Mouse (Mus musculus): ENCODE data around the gene Fgd3.

Fgd3 gene

DNA sequence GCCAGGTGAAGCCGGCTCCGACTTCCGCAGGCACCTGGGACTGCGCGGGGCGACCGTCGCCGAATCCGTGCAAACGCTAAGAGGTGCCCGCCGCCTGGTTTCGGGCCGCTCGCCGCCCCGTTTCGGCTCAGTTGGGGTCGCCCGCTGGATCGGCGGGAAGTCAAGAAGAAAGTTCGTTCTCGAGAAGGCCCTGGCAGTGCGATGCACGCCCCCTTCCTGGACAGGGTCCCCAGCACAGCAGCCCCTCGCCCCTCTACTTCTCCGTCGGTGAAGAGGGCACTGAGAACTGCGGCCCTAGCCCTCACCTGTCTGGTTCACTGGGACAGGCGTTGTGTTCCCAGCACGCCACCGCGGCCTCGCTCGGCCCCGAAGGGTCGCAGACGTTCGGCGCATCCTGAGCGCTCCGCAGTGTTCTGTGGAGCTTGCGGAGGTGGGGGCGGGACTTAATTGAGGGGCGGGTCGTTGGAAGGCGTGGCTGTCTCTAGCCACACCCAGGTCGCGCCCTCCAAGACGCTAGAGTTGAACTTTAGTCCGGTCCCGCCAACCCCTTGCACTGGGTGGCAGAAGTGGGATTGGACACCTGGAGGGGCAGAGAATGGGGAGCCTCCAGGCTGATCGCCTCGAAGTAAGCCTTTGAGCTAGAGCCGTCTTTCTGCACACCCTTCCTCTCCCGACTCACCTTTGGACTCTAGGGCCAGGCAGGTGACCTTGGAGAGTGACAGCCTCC lies 72.2 kb downstream of the Fgd3 start:
- DNase-seq: peak; percentile 72

- no peak for DNase-seq
Measured at GRCm38 (mm10) chr13:49247232-49247739, 72.8 kb downstream of the Fgd3 start.

DNA sequence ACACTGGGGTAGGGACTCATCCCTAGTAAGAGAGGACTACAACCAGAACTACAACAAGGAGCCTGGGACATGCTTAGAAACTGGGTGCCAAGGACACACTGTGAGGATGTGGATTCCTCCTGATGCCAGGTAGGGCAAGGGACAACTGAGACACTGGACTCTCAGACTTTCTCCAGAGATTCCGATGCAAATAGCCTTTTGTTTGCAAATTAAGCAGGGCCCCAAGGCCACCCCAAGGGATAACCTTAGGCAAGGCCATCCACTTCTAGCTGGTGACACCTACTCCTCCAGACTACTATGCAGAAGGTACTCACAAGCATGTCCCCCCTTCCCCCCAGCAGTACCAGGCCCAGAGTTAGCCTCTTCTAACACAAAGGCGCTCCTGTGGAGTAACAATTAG lies 73.5 kb downstream of the Fgd3 start:
- no peak for DNase-seq

DNA sequence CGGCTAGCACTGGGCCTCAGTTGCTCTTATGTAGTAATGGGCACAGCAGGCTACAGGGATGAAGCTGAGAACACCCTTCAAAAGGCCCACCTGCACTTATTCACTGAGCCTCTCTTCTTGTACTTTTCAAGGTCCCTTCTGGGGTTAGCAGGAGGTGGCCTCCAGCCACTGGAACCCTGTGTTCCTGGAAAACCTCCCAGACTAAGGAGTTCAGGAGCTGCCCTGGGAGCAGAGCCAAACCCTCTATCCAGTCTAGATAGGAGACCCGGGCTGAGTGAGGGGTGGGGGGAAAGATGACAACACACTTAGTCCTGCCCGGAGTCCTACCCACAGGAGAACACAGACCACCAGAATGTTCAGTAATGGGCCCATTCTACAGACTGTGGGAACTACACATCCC lies 74.1 kb downstream of the Fgd3 start:
- no peak for DNase-seq

DNA sequence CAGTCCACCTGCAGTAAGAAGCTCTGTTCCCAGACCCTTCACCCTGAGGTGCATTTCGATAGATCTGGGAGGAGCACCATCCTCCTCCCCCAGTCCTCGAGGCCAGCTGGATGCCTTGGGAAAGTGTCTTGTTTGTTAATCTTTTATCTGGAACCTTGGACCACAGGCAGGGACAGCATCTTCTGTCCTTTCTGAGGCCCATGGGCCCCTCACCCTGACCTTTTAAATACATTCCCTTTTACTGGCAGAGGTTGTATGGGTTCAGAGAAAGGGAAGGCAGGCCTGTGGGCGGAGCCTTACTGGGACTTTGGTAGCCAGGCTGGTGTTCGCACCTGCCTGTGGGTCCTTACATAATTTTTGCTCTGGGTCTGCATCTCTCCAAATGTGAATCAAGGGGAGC lies 74.9 kb downstream of the Fgd3 start:
- DNase-seq: no peak

DNA sequence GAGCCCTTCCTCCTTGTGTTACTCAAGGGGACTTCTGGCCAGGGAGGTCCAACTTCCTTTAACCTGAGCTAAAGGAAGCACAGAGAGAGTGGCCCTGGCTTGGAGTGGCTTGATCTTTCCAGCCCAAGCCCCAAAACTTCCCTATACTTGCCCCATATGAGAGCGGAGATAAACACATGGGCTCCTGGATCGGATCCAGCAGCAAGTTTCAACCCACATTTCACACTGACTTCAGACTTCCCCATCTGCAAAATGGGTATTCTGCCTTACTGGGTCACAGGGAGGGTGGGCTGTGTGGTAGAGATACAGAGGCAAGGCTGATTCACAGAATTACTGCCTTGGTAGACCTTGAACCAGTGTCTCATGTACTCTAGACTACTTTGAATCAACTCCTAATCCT lies 76.6 kb downstream of the Fgd3 start:
- no peak for DNase-seq

DNA sequence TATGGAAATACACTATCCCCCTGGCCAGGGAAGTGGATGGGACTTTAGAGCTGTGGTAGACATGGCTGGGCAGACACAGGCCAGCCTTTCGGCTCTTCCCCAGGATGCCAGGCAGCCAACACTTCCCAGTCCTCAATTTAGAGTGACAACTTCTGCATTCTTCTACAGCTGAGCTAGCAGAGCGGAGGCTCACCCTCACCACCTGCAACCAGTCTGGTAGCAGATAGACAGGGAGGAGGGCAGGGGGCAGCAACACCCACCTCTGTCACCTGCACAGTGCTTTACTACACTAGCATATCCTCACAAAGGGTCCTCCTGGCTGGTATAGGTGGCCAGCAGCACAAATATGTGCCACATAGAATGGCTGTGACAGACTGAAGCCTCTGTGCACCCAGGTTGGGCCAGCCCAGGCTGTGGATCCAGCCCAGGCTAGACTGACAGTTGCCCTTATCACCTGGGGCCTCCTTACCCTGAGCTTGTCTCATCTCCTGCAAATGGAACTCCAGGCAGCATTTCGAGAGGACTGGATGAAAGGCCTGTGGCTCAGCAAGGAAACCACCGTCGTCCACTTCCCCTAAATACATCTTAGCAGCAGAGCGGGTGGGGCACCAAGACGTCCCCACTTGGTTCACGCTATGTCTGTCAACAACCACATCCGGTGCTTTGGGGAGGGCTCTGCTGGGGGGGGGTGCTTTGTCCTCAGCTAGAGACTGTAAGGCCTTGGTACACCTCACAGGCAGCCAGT lies 77.6 kb downstream of the Fgd3 start:
- no peak for DNase-seq

GRCm38 (mm10) chr13:49238737-49239136 lies 81.4 kb downstream of the Fgd3 start:
- DNase-seq: no peak

- DNase-seq: no peak
Measured at GRCm38 (mm10) chr13:49237617-49238016, 82.5 kb downstream of the Fgd3 start.

DNA sequence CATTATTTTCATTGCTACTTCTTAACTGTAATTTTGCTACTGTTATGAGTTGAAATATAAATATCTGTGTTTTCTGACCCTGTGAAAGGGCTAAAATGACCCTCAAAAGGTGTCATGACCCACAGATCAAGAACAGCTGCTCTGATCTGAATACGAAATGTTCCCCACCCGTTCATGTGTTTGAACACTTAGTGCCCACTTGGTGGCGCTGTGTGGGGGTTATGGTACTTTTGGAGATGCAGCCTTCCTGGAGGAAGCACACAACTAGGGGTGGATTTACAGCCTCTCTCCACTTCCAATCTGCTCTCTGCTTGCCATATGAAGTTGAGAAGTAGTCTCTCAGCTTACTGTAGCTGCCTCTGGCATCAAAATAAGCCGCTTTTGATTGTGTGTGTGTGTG lies 85.4 kb downstream of the Fgd3 start:
- DNase-seq: no peak

- DNase-seq: no peak
Measured at GRCm38 (mm10) chr13:49233792-49234572, 86.1 kb downstream of the Fgd3 start.

DNA sequence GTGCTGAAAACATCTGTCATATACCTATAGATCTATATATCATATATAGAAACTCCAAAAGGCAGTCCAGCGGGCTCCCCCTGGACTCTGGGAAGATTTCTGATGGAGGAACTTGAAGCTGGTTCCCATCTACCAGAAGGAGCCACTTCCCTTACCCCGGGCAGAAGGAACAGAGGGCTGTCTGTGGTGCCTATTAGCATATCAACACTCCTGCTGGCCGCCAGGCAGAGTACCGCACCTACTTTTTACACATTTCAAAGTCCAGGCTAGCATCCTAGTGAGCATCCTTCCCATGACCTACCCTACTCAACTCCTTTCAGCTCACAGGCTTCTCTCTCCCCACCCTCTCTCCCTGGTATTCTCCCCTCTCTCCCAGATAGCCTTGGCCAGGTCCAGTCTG lies 94.5 kb downstream of the Fgd3 start:
- DNase-seq: no peak

DNA sequence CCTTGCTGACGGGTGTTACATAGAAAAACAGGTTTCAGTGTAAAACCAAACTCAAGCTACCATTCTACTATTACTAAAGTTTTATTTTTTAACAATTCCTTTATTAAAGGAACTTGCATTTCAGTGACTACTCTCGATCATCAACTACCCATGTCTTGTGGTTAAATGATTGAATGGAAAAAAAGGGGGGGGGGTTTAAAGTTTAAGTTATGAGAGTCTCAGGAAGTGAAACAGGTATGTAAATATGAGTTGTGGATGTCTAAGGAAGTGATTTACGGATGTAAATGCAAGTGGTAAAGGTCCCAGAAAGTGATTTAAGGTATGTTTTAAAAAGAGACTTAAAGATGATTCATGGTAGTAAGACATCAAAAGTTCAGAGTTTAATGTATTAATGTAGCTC lies 95.0 kb downstream of the Fgd3 start:
- DNase-seq: no peak

GRCm38 (mm10) chr13:49224729-49225128 lies 95.4 kb downstream of the Fgd3 start:
- DNase-seq: no peak

DNA sequence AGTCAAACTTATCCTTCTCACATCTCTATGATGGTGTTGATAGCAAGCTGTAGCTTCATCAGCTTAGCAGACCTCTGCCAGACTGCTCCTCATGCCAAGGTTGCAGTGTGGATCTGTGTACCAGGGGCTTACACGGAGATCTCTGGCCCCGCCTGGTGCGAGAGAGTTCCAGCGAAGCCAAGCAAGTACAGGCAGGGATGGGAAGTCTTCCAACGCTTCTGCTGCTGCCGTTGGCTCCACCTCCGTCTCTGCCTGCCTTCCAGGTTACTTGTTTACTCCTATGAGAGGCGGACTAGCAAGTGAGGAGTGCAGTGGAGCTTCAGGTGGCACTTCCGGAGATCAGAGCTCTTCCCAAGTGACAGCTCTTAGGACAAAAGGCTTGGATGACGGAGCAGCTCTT lies 95.8 kb downstream of the Fgd3 start:
- DNase-seq: no peak

GRCm38 (mm10) chr13:49220912-49221311 lies 99.2 kb downstream of the Fgd3 start:
- DNase-seq: no peak

DNA sequence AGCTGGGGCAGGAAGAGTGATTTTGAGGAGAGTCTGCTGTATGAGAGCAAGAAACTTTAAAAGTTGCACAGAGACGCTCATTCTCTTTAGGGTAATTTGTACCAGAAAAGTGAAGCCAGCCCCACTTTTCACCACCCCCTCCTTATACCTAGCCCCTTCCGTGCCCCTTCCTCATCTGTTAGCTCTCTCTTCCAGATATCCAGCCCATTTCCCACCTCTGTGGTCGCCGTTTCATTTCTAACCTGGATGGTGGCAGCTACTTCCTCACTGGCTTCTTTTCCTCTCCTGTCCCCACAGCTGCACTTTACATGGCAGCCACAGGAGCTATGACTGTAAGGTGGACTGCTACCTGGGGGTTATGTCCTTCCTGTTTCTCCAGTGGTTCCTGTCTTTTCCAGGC lies 100.7 kb downstream of the Fgd3 start:
- no peak for DNase-seq

GRCm38 (mm10) chr13:49218651-49219050 lies 101.5 kb downstream of the Fgd3 start:
- no peak for DNase-seq

- DNase-seq: peak; percentile 27
Measured at GRCm38 (mm10) chr13:49216808-49217561, 103.1 kb downstream of the Fgd3 start.

- DNase-seq: no peak
Measured at GRCm38 (mm10) chr13:49216220-49216552, 103.9 kb downstream of the Fgd3 start.

GRCm38 (mm10) chr13:49215504-49216219 lies 104.4 kb downstream of the Fgd3 start, which contains the start of gene Card19:
Card19 (minus strand) TSS chr13:49216037.
- DNase-seq: peak; percentile 97

- DNase-seq: no peak
Measured at GRCm38 (mm10) chr13:49215128-49215503, 105.0 kb downstream of the Fgd3 start.

Data from embryo, embryonic 11 days (tissue).